Mouse (Mus musculus): ENCODE results near the gene Cldn34b1.
"Not testable (repeated sequence)": the region's sequence is repeated elsewhere in the genome, so short reads cannot be mapped to it uniquely, and the experiment has no call there.

Gene Cldn34b1

GRCm38 (mm10) chrX:154890167-154890566 lies at the start of gene Cldn34b1:
Cldn34b1 (minus strand) TSS chrX:154890267.
- not testable (repeated sequence) for DNase-seq (ENCODE audit: low spot score in 2 of 2)

- DNase-seq (ENCODE audit: low spot score in 2 of 2): not testable (repeated sequence)
Measured at GRCm38 (mm10) chrX:154935887-154936286, 45.8 kb upstream of the Cldn34b1 start, which contains the start of gene Magea6. Magea6 (minus strand) TSS chrX:154935987.

All from urinary bladder, postnatal 36 days (tissue).